Mouse (Mus musculus): ENCODE results near the gene Crhbp. TPM values are rescaled to one million over a fixed set of nuclear protein-coding genes. Genes with fewer than 3 reads are reported as not detected.

The Crhbp gene
- polyA plus RNA-seq, 1 experiment = 0.05 TPM

DNA sequence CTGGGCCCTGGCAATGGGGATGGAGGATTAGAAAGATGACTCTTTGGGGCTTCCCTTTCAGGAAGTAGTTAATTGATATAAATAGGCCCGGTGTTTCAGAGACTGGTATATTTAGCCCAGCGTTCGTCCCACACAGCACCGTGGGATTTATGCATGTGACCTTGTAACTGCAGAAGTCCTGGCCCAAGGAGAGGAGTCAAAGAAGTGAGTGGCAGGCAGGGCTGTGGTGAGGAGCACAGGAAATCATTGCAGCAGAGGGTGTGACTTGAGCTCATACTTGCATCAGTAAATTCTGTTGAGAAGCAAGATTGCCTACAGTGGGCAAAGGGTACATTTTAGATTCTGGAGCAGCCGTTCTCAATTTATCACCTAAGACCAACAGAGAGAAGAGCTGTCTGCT is 62.3 kb downstream of the Crhbp start:
- WGBS = 36% methylated on average over 5 of the region's 5 CpGs

More for the DNA sequence above, 62.3 kb downstream of the Crhbp start:
- Histone ChIP-seq H3K4me3 (ENCODE audit: insufficient read depth, low read depth, low read length) (no peak overlapping the region), H3K27ac (ENCODE audit: insufficient read depth, low read depth, low read length) (no peak overlapping the region), H3K4me1 (ENCODE audit: control insufficient read depth, insufficient read depth, low read length) (no peaks in the 10 kb centered on the region), H3K36me3 (ENCODE audit: control insufficient read depth, insufficient read depth, low read length) (no peaks in the 10 kb centered on the region), H3K27me3 (replicated peaks; ENCODE audit: control insufficient read depth, insufficient read depth, low read length) (no peaks in the 10 kb centered on the region)
- no peak for DNase-seq
- TF ChIP-seq CTCF (conservative IDR thresholded peaks at IDR 0.05; ENCODE audit: insufficient read depth, insufficient read length, low read depth, low read length) (no peak), POLR2A (IDR thresholded peaks at IDR 0.05; ENCODE audit: low read depth, low read length) (no peak)

Other genes with a start within 250 kb of the Crhbp start
- gene Pde8b, start 194.6 kb downstream of the Crhbp start, polyA plus RNA-seq (2012; rRNA removed) = 10.1 TPM in 2 replicates
- 44.7 and 46.1 TPM in 2 replicates for gene Zbed3, start 121.3 kb downstream of the Crhbp start, polyA plus RNA-seq (2012; rRNA removed)
- 14.6 and 15.4 TPM in 2 replicates for gene Aggf1, start 69.6 kb downstream of the Crhbp start, polyA plus RNA-seq (2012; rRNA removed)
- 0.80 TPM in 1 of 2 replicates, not detected in the other for gene S100z, start 33.8 kb upstream of the Crhbp start, polyA plus RNA-seq (2012; rRNA removed)
- gene F2rl1, start 80.3 kb upstream of the Crhbp start, polyA plus RNA-seq (2012; rRNA removed) = 27.2 and 29.9 TPM in 2 replicates
- 39.9 and 42.2 TPM in 2 replicates for gene F2r, start 173.6 kb upstream of the Crhbp start, polyA plus RNA-seq (2012; rRNA removed)

Measured in kidney, adult 2 months (tissue).